Mouse (Mus musculus) myocyte (in vitro differentiated cells): ENCODE data around the gene Smim13.

Experiments
- CEBPB ChIP-seq: IDR thresholded peaks from 2 replicates; pipeline ENCODE4 v1.6.1; 2011; ENCODE audit warnings: mild to moderate bottlenecking, moderate library complexity; ENCODE audit not compliant: poor library complexity, insufficient read depth, severe bottlenecking
- E2F4 ChIP-seq: IDR thresholded peaks from one replicate; pipeline ENCODE4 v1.6.1; 2011; ENCODE audit warnings: mild to moderate bottlenecking, control low read depth, moderate library complexity; ENCODE audit not compliant: insufficient read depth
- MAX ChIP-seq: IDR thresholded peaks from one replicate; pipeline ENCODE4 v1.6.1; 2011; ENCODE audit warnings: low read depth, mild to moderate bottlenecking, control low read depth
- MYOD1 ChIP-seq, 3 experiments: IDR thresholded peaks; one replicate each; pipeline ENCODE4 v1.6.1; 2011; ENCODE audit warnings: control low read depth in 2 of 3, low read depth in 2 of 3, mild to moderate bottlenecking in 2 of 3, moderate library complexity in 1 of 3; ENCODE audit not compliant: insufficient read length in 2 of 3, control insufficient read depth in 1 of 3
- MYOG ChIP-seq, 3 experiments: IDR thresholded peaks; one replicate each; pipeline ENCODE4 v1.6.1; 2011; ENCODE audit warnings: control low read depth in 2 of 3, low read depth in 2 of 3, mild to moderate bottlenecking in 2 of 3; ENCODE audit not compliant: insufficient read length in 2 of 3, control insufficient read depth in 1 of 3, insufficient read depth in 1 of 3
- POLR2A ChIP-seq: IDR thresholded peaks from one replicate; pipeline ENCODE4 v1.6.1; 2011; ENCODE audit warnings: low read depth, mild to moderate bottlenecking, control low read depth, moderate library complexity; ENCODE audit not compliant: insufficient read length
- POLR2AphosphoS2 ChIP-seq: IDR thresholded peaks from one replicate; pipeline ENCODE4 v1.6.1; 2011; ENCODE audit warnings: low read depth, control low read depth; ENCODE audit not compliant: insufficient read length
- REST ChIP-seq: IDR thresholded peaks from one replicate; pipeline ENCODE4 v1.6.1; 2011; ENCODE audit warnings: mild to moderate bottlenecking, control low read depth, moderate library complexity; ENCODE audit not compliant: insufficient read depth, insufficient read length
- SRF ChIP-seq: IDR thresholded peaks from one replicate; pipeline ENCODE4 v1.6.1; 2011; ENCODE audit warnings: low read depth; ENCODE audit not compliant: control insufficient read depth, insufficient read length
- TCF12 ChIP-seq: IDR thresholded peaks from one replicate; pipeline ENCODE4 v1.6.1; 2011; ENCODE audit warnings: mild to moderate bottlenecking, control low read depth; ENCODE audit not compliant: poor library complexity, insufficient read depth, severe bottlenecking
- TCF3 ChIP-seq: IDR thresholded peaks from one replicate; pipeline ENCODE4 v1.6.1; 2011; ENCODE audit warnings: low read depth, control low read depth; ENCODE audit not compliant: insufficient read length
- USF1 ChIP-seq: IDR thresholded peaks from one replicate; pipeline ENCODE4 v1.6.1; 2011; ENCODE audit warnings: low read depth, mild to moderate bottlenecking, control low read depth, moderate library complexity

- no peak for TF ChIP-seq TCF12
- TF ChIP-seq MYOD1 (IDR thresholded peaks at IDR 0.05; ENCODE audit: control insufficient read depth in 1 of 3, insufficient read length in 2 of 3, low read depth in 2 of 3): no peak
- no peak for TF ChIP-seq MYOG (IDR thresholded peaks at IDR 0.05; ENCODE audit: control insufficient read depth in 1 of 3, insufficient read depth in 1 of 3, insufficient read length in 2 of 3, low read depth in 2 of 3)
- no peak for TF ChIP-seq POLR2A
- TF ChIP-seq MAX: no peak
- no peak for TF ChIP-seq USF1
- no peak for TF ChIP-seq CEBPB
- no peak for TF ChIP-seq TCF3
- TF ChIP-seq E2F4: no peak
- TF ChIP-seq POLR2AphosphoS2: no peak
- TF ChIP-seq REST: no peak
- no peak for TF ChIP-seq SRF
Observed at GRCm38 (mm10) chr13:41267827-41268408, 18.3 kb downstream of the Smim13 start.
